In the genomic region with DNA sequence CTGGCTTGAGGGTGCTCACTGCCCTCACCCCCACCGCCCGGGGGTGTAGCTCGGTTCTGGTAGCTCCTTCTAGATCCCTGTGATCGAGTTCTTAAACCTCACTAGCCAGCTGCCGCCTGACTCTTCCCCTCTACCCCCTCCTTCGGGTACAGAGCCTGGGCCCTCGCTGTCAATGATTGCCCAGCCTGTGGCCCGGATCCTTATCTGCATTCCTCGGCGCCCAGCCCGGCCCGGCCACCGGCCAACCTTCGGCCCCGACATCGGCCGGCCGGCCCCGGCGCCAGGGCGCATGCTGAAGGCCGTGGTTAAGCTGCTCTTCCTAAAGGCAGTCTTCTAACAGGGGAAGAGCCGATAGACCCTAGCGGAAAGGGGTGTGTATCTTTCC, we compare ENCODE assay signal across 8 mouse cellular contexts. TPM values are rescaled to one million over a fixed set of nuclear protein-coding genes. Genes with fewer than 3 reads are reported as not detected.
DNase-seq lines count a peak whose midpoint lies in the region; ATAC-seq lines count a peak whose summit lies in the region.

No protein-coding gene starts in this region.

- peaks cover 98% of the 10 kb centered on the region for H3K27me3 ChIP-seq in embryonic facial prominence, embryonic 10.5 days (replicated peaks; ENCODE audit: low read depth, poor library complexity, severe bottlenecking)
- H3K27me3 ChIP-seq in intestine, embryonic 15.5 days (replicated peaks), result peaks cover 71% of the 10 kb centered on the region
- peaks cover 97% of the 10 kb centered on the region for H3K27me3 ChIP-seq in liver, embryonic 15.5 days

- H3K9me3 ChIP-seq in embryonic facial prominence, embryonic 10.5 days, result no peaks in the 10 kb centered on the region
- H3K9me3 ChIP-seq in intestine, embryonic 15.5 days, result no peaks in the 10 kb centered on the region
- H3K9me3 ChIP-seq in liver, embryonic 15.5 days (replicated peaks), result no peaks in the 10 kb centered on the region

- H3K27ac ChIP-seq in embryonic facial prominence, embryonic 10.5 days (replicated peaks), result no peak overlapping the region
- H3K27ac ChIP-seq in intestine, embryonic 15.5 days, result peak overlapping the region; percentile 83
- H3K27ac ChIP-seq in liver, embryonic 15.5 days (replicated peaks), result no peak overlapping the region

- peak; percentile 52 for ATAC-seq in intestine, embryonic 15.5 days
- ATAC-seq in liver, embryonic 15.5 days (ENCODE audit: insufficient read depth), result peak; percentile 38; the same call in 1 of the 2 replicates

- peaks cover 39% of the 10 kb centered on the region for H3K4me1 ChIP-seq in embryonic facial prominence, embryonic 10.5 days
- peaks cover 24% of the 10 kb centered on the region for H3K4me1 ChIP-seq in intestine, embryonic 15.5 days (replicated peaks)
- H3K4me1 ChIP-seq in liver, embryonic 15.5 days (replicated peaks), result peaks cover 8% of the 10 kb centered on the region

- H3K36me3 ChIP-seq in embryonic facial prominence, embryonic 10.5 days (replicated peaks), result no peaks in the 10 kb centered on the region
- 0 out of 2 replicates have a peak, but pooled peaks cover 3% of the 10 kb centered on the region for H3K36me3 ChIP-seq in intestine, embryonic 15.5 days
- H3K36me3 ChIP-seq in liver, embryonic 15.5 days (replicated peaks), result no peaks in the 10 kb centered on the region

- DNase-seq in adrenal gland, adult (ENCODE audit: inconsistent age in 2 of 2, low spot score in 1 of 2), result peak; percentile 23 to 63
- no peak for DNase-seq in adrenal gland, postnatal 4 days (ENCODE audit: low spot score in 2 of 2)
- peak; percentile 30 for DNase-seq in embryonic facial prominence, embryonic 10.5 days (ENCODE audit: low spot score)
- peak; percentile 52 for DNase-seq in testis, postnatal 10 days (ENCODE audit: low spot score)
- DNase-seq in spleen, adult 12 weeks (ENCODE audit: low spot score), result no peak
- DNase-seq in urinary bladder, postnatal 4 days (ENCODE audit: low spot score in 2 of 2), result no peak

- H3K9ac ChIP-seq in intestine, embryonic 15.5 days, result peak overlapping the region; percentile 66
- H3K9ac ChIP-seq in liver, embryonic 15.5 days, result no peak overlapping the region

- peak overlapping the region; percentile 74 for H3K4me2 ChIP-seq in intestine, embryonic 15.5 days (replicated peaks)
- peak overlapping the region; percentile 48 for H3K4me2 ChIP-seq in liver, embryonic 15.5 days

- H3K4me3 ChIP-seq in embryonic facial prominence, embryonic 10.5 days, result no peak overlapping the region
- peak overlapping the region; percentile 54 for H3K4me3 ChIP-seq in intestine, embryonic 15.5 days (replicated peaks)
- H3K4me3 ChIP-seq in liver, embryonic 15.5 days (replicated peaks), result peak overlapping the region; percentile 53

- 6% methylated on average over 24 of the region's 24 CpGs for WGBS in embryonic facial prominence, embryonic 10.5 days
- WGBS in intestine, embryonic 15.5 days, result 2% methylated on average over 24 of the region's 24 CpGs
- WGBS in liver, embryonic 15.5 days (ENCODE audit: insufficient replicate concordance), result 3% methylated on average over 24 of the region's 24 CpGs

RNA-seq across cellular contexts. Expression of gene Ihh, which starts 1.8 kb away (rescaled TPM):
- under 1 TPM; 0.45 to 0.70 TPM for total RNA-seq in adrenal gland, postnatal 4 days (2021)
- 0.11 TPM in 1 of 2 replicates, not detected in the other for polyA plus RNA-seq in embryonic facial prominence, embryonic 10.5 days (2016; fragmentation: Nextera tagmentation; extraction: Ambion mirVana)
- polyA plus RNA-seq in intestine, embryonic 15.5 days (2015; fragmentation: Nextera tagmentation; extraction: Ambion mirVana), result 29.1 and 30.9 TPM in 2 replicates
- polyA plus RNA-seq in liver, embryonic 15.5 days (2015; fragmentation: Nextera tagmentation; extraction: Ambion mirVana), result 2.4 and 3.1 TPM in 2 replicates

RNA-seq across cellular contexts. Expression of gene Cfap65, which starts 14.3 kb away (rescaled TPM):
- total RNA-seq in adrenal gland, postnatal 4 days (2021), result not detected
- polyA plus RNA-seq in embryonic facial prominence, embryonic 10.5 days (2016; fragmentation: Nextera tagmentation; extraction: Ambion mirVana), result 0.08 TPM in 1 of 2 replicates, not detected in the other
- 0.08 and 0.19 TPM in 2 replicates for polyA plus RNA-seq in intestine, embryonic 15.5 days (2015; fragmentation: Nextera tagmentation; extraction: Ambion mirVana)
- polyA plus RNA-seq in liver, embryonic 15.5 days (2015; fragmentation: Nextera tagmentation; extraction: Ambion mirVana), result not detected in 2 replicates

RNA-seq across cellular contexts. Expression of gene Cryba2, which starts 56.7 kb away (rescaled TPM):
- total RNA-seq in adrenal gland, postnatal 4 days (2021), result 1 to 10 TPM; 2.0 to 3.3 TPM
- not detected in 2 replicates for polyA plus RNA-seq in embryonic facial prominence, embryonic 10.5 days (2016; fragmentation: Nextera tagmentation; extraction: Ambion mirVana)
- 1.7 and 3.0 TPM in 2 replicates for polyA plus RNA-seq in intestine, embryonic 15.5 days (2015; fragmentation: Nextera tagmentation; extraction: Ambion mirVana)
- polyA plus RNA-seq in liver, embryonic 15.5 days (2015; fragmentation: Nextera tagmentation; extraction: Ambion mirVana), result not detected in 2 replicates

Comparison
In these comparisons a context has a peak if more than half of its experiments do, and no peak if none do; other contexts are left out.
1. DNase-seq: peak in adrenal gland, adult (2 of 2), embryonic facial prominence, embryonic 10.5 days (single experiment) and testis, postnatal 10 days (single experiment); none in adrenal gland, postnatal 4 days (0 of 2), spleen, adult 12 weeks (single experiment) and urinary bladder, postnatal 4 days (0 of 2).